Mouse (Mus musculus) neural tube, embryonic 14.5 days (tissue): ENCODE results near the gene Rpl9. TPM values are rescaled to one million over a fixed set of nuclear protein-coding genes. Genes with fewer than 3 reads are reported as not detected.

Source experiments
- ATAC-seq: fragments of 200-750 bp; cut with Nextera tagmentation; 2 replicates; pipeline ENCODE4 v1.8.0; 2017; ENCODE audit warnings: low read depth, mild to moderate bottlenecking, moderate TSS enrichment, moderate library complexity
- H3K27ac ChIP-seq: fragments of 300-500 bp; sonication (generic); 2 replicates; pipeline ENCODE4 v1.5.1; 2014; ENCODE audit warnings: low read depth, mild to moderate bottlenecking, control low read depth, low read length, moderate library complexity, mixed read lengths
- H3K27me3 ChIP-seq: fragments of 300-500 bp; sonication (generic); 2 replicates; pipeline ENCODE4 v1.6.1; 2014; ENCODE audit warnings: low read length; ENCODE audit not compliant: control insufficient read depth, insufficient read depth
- H3K36me3 ChIP-seq: fragments of 300-500 bp; sonication (generic); 2 replicates; pipeline ENCODE4 v1.6.1; 2014; ENCODE audit warnings: low read length, mixed read lengths; ENCODE audit not compliant: control insufficient read depth, insufficient read depth
- H3K4me1 ChIP-seq: fragments of 300-500 bp; sonication (generic); 2 replicates; pipeline ENCODE4 v1.6.1; 2014; ENCODE audit warnings: low read length; ENCODE audit not compliant: control insufficient read depth, insufficient read depth
- H3K4me2 ChIP-seq: fragments of 300-500 bp; sonication (generic); 2 replicates; pipeline ENCODE4 v1.6.1; 2014; ENCODE audit warnings: mild to moderate bottlenecking, low read depth, low read length, control low read depth
- H3K4me3 ChIP-seq: fragments of 300-500 bp; sonication (generic); 2 replicates; pipeline ENCODE4 v1.5.1; 2014; ENCODE audit warnings: low read depth, low read length, control low read depth, mixed read lengths
- H3K9ac ChIP-seq: fragments of 300-500 bp; sonication (generic); replicated peaks from 2 replicates; pipeline ENCODE4 v1.6.1; 2014; ENCODE audit warnings: low read depth, mild to moderate bottlenecking, control low read depth, low read length, mixed read lengths
- H3K9me3 ChIP-seq: fragments of 300-500 bp; sonication (generic); 2 replicates; pipeline ENCODE4 v1.6.1; 2016; ENCODE audit warnings: low read length; ENCODE audit not compliant: control insufficient read depth
- WGBS: fragments of 180-500 bp; shearing (Covaris S2); extraction: QIAGEN DNeasy Blood & Tissue Kit; methylation state at CpG from one replicate; pipeline ENCODE4 v1.1.7; 2014; 5-methylcytosine and 5-hydroxymethylcytosine counted together
- polyA plus RNA-seq: library from polyadenylated mRNA; unstranded; fragments of >200 nt; fragmentation: Nextera tagmentation; extraction: Ambion mirVana; gene quantifications from 2 replicates; pipeline ENCODE4 v1.2.1, GENCODE M21; 2014

The Rpl9 gene
- polyA plus RNA-seq, 1 experiment from 2014 or later = 605 TPM

GRCm38 (mm10) chr5:65387008-65387867 is 4.0 kb downstream of the Rpl9 start:
- H3K36me3 ChIP-seq = peaks cover 31% of the 10 kb centered on the region
- ATAC-seq = no peak
- H3K4me1 ChIP-seq = peaks cover 8% of the 10 kb centered on the region
- 82% methylated on average over 6 of the region's 6 CpGs for WGBS
- no peak overlapping the region for H3K4me2 ChIP-seq
- H3K4me3 ChIP-seq = no peak overlapping the region
- H3K9me3 ChIP-seq = no peaks in the 10 kb centered on the region
- H3K27ac ChIP-seq = no peak overlapping the region
- no peaks in the 10 kb centered on the region; the same call in 1 of the 2 replicates for H3K27me3 ChIP-seq
- no peak overlapping the region for H3K9ac ChIP-seq

DNA sequence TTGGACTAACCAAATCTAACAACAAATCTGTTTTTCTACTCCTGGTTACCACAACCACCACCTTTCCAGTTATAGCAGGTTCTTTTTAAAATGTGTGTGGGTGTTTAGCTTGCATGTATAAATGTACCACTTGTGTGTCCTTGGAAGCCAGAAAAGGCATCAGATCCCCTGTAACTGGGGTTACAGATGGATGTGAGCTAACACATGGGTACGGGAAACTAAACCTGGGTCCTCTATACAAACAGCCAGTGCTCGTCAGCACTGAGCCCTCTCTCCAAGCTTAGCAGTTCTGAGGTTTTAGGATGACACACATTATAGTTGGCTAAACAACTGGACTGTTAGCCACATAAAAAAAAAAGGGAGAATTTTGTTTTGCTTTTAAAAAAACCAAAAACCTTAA is 5.5 kb downstream of the Rpl9 start:
- 80% methylated on average over 2 of the region's 2 CpGs for WGBS
- peaks cover 31% of the 10 kb centered on the region for H3K36me3 ChIP-seq
- H3K9me3 ChIP-seq = no peaks in the 10 kb centered on the region

DNA sequence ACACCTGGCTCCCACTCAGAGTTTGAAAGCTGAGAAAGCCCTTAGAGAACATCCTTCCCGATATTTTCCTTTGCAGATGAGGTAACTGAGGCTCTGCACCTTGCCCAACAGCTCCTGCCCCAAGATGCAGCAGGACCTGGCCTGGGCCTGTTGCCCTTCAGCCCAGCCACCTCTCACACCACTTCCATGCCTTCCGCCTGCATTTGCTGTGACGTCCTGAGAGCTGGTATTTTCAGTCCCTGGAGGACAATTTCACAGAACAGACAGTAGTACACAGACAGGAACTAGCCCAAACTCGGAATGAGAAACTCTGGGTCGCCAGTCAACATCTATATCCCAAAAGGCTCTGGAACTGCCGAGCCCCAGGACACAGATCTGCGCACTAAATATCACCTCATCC is 16.5 kb downstream of the Rpl9 start:
- no peaks in the 10 kb centered on the region for H3K27me3 ChIP-seq
- 82% methylated on average over 7 of the region's 7 CpGs for WGBS
- H3K36me3 ChIP-seq = no peaks in the 10 kb centered on the region
- no peak for ATAC-seq
- H3K9me3 ChIP-seq = no peaks in the 10 kb centered on the region
- H3K4me3 ChIP-seq = no peak overlapping the region
- no peak overlapping the region for H3K27ac ChIP-seq
- no peaks in the 10 kb centered on the region for H3K4me1 ChIP-seq
- H3K4me2 ChIP-seq = no peak overlapping the region
- H3K9ac ChIP-seq = no peak overlapping the region

More for the DNA sequence above, 5.5 kb downstream of the Rpl9 start:
- H3K9ac ChIP-seq = no peak overlapping the region
- ATAC-seq = no peak
- peaks cover 8% of the 10 kb centered on the region for H3K4me1 ChIP-seq
- no peak overlapping the region for H3K27ac ChIP-seq
- H3K4me3 ChIP-seq = no peak overlapping the region
- no peaks in the 10 kb centered on the region for H3K27me3 ChIP-seq
- no peak overlapping the region for H3K4me2 ChIP-seq

DNA sequence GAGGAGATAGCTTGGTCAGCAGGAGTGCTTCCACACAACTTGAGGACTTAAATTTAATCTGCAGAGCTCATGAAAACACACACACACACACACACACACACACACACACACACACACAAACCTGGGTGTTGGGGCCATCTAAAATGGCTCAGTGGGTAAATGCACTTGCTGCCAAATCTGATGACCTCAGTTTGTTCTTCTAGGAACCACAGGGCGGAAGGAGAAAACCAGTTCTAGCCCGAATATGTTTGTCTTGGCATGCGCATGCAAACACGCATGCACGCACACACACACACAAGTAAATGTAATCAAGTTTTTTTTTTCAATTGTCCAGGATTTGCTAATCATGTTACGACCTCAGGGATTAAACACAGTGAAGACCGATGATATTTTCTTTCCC is 19.7 kb downstream of the Rpl9 start:
- H3K27me3 ChIP-seq = no peaks in the 10 kb centered on the region
- H3K9me3 ChIP-seq = no peaks in the 10 kb centered on the region
- H3K4me3 ChIP-seq = no peak overlapping the region
- H3K36me3 ChIP-seq = no peaks in the 10 kb centered on the region
- no peak overlapping the region for H3K9ac ChIP-seq
- H3K4me1 ChIP-seq = no peaks in the 10 kb centered on the region
- no peak overlapping the region for H3K27ac ChIP-seq
- WGBS = 96% methylated on average over 7 of the region's 7 CpGs
- ATAC-seq = no peak
- H3K4me2 ChIP-seq = no peak overlapping the region

GRCm38 (mm10) chr5:65367837-65368236 is 23.4 kb downstream of the Rpl9 start:
- H3K4me3 ChIP-seq = no peak overlapping the region
- no peak overlapping the region for H3K27ac ChIP-seq
- no peak for ATAC-seq
- no peaks in the 10 kb centered on the region for H3K9me3 ChIP-seq
- H3K4me1 ChIP-seq = no peaks in the 10 kb centered on the region
- no peak overlapping the region for H3K9ac ChIP-seq
- H3K4me2 ChIP-seq = no peak overlapping the region
- H3K27me3 ChIP-seq = no peaks in the 10 kb centered on the region
- no peaks in the 10 kb centered on the region for H3K36me3 ChIP-seq
- WGBS = 95% methylated on average over 11 of the region's 11 CpGs

GRCm38 (mm10) chr5:65357771-65358170 is 33.5 kb downstream of the Rpl9 start:
- Histone ChIP-seq H3K4me2 (no peak overlapping the region), H3K4me1 (no peaks in the 10 kb centered on the region), H3K27me3 (no peaks in the 10 kb centered on the region), H3K36me3 (no peaks in the 10 kb centered on the region), H3K9me3 (no peaks in the 10 kb centered on the region), H3K27ac (no peak overlapping the region), H3K4me3 (no peak overlapping the region), H3K9ac (no peak overlapping the region)
- 88% methylated on average over 3 of the region's 3 CpGs for WGBS
- ATAC-seq = no peak

DNA sequence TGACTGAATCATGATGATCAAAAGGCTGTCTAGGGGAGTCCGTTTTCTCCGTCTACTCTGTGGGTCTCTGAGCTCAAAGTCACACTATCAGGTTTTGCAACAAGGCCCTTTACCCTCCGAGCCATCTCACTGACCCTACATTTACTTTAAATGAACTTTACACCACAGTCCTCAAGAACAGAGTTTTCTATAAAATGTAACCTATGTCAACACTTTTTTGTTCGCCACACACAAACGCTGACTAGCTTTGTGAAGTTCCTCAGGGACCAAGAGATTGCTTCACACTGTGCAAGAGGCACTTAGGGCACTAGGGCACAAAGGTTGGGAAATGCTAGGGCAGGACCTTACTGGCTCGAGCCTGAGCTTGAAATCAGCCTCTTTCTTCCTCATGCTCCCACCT is 34.4 kb downstream of the Rpl9 start:
- Histone ChIP-seq H3K27ac (no peak overlapping the region), H3K4me2 (no peak overlapping the region), H3K4me1 (no peaks in the 10 kb centered on the region), H3K9me3 (no peaks in the 10 kb centered on the region), H3K9ac (no peak overlapping the region), H3K27me3 (no peaks in the 10 kb centered on the region), H3K36me3 (no peaks in the 10 kb centered on the region), H3K4me3 (no peak overlapping the region)
- WGBS = 85% methylated on average over 6 of the region's 6 CpGs
- no peak for ATAC-seq

- H3K9ac ChIP-seq = no peak overlapping the region
- no peak overlapping the region for H3K4me2 ChIP-seq
- no peak overlapping the region for H3K4me3 ChIP-seq
- H3K36me3 ChIP-seq = no peaks in the 10 kb centered on the region
- no peak overlapping the region for H3K27ac ChIP-seq
- no peak for ATAC-seq
- WGBS = 85% methylated on average over 5 of the region's 5 CpGs
- no peaks in the 10 kb centered on the region for H3K4me1 ChIP-seq
- H3K9me3 ChIP-seq = no peaks in the 10 kb centered on the region
- H3K27me3 ChIP-seq = no peaks in the 10 kb centered on the region
These were observed 36.3 kb downstream of the Rpl9 start for GRCm38 (mm10) chr5:65354985-65355384.

DNA sequence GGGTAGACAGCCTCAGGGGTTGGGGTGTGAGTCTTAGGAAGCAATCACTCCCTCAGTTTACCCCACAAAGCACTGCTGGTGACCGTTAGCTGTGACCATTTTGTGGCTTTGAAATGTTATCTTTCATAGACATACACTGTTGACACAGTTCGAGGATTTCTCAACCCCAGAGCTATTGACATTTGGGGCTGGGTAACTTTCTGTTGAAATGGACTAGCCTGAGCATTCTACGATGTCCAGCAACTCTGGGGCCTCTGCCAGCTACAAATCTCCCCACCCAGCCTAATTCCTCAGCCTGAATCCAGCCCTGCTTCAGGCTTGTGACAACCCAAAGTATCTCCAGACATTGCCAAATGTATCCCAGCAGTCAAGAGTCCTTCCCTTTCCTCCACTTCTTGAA is 37.1 kb downstream of the Rpl9 start:
- Histone ChIP-seq H3K27ac (no peak overlapping the region), H3K9me3 (no peaks in the 10 kb centered on the region), H3K4me1 (no peaks in the 10 kb centered on the region), H3K4me3 (no peak overlapping the region), H3K4me2 (no peak overlapping the region), H3K9ac (no peak overlapping the region), H3K27me3 (no peaks in the 10 kb centered on the region), H3K36me3 (no peaks in the 10 kb centered on the region)
- no peak for ATAC-seq
- 81% methylated on average over 3 of the region's 3 CpGs for WGBS
